Mouse (Mus musculus): ENCODE measurements at regions not wholly inside any gene's neighbourhood (a gene's known extent, or its start where the extent isn't known, plus 50 kb on each side); places are given as distances from the start of the nearest gene placed in this dataset.

- no peak for DNase-seq (ENCODE audit: low read depth)
Observed at GRCm38 (mm10) chr2:159361371-159361770, 566.8 kb downstream of the Dhx35 start.

GRCm38 (mm10) chr2:159392865-159393264 is 598.3 kb downstream of the Dhx35 start:
- DNase-seq (ENCODE audit: low read depth), result no peak

- no peak for DNase-seq (ENCODE audit: low read depth)
Observed at GRCm38 (mm10) chr2:159401421-159402100, 607.0 kb downstream of the Dhx35 start.

GRCm38 (mm10) chr2:159404940-159405339 is 610.3 kb downstream of the Dhx35 start:
- no peak for DNase-seq (ENCODE audit: low read depth)

- DNase-seq (ENCODE audit: low read depth), result no peak
Observed at GRCm38 (mm10) chr2:159414599-159414998, 620.0 kb downstream of the Dhx35 start.

GRCm38 (mm10) chr2:159418371-159418940 is 623.8 kb downstream of the Dhx35 start:
- no peak for DNase-seq (ENCODE audit: low read depth)

GRCm38 (mm10) chr2:159422281-159422937 is 627.8 kb downstream of the Dhx35 start:
- no peak for DNase-seq (ENCODE audit: low read depth)

GRCm38 (mm10) chr2:159428201-159428600 is 633.6 kb downstream of the Dhx35 start:
- no peak for DNase-seq (ENCODE audit: low read depth)

GRCm38 (mm10) chr2:159430577-159431329 is 636.1 kb downstream of the Dhx35 start:
- no peak for DNase-seq (ENCODE audit: low read depth)

- DNase-seq (ENCODE audit: low read depth), result no peak
Observed at GRCm38 (mm10) chr2:159438961-159439360, 644.4 kb downstream of the Dhx35 start.

GRCm38 (mm10) chr2:159443581-159443980 is 649.0 kb downstream of the Dhx35 start:
- no peak for DNase-seq (ENCODE audit: low read depth)

- DNase-seq (ENCODE audit: low read depth), result no peak
Observed at GRCm38 (mm10) chr2:159446434-159446833, 651.8 kb downstream of the Dhx35 start.

- no peak for DNase-seq (ENCODE audit: low read depth)
Observed at GRCm38 (mm10) chr2:159446886-159447285, 652.3 kb downstream of the Dhx35 start.

GRCm38 (mm10) chr2:159448976-159449375 is 654.4 kb downstream of the Dhx35 start:
- no peak for DNase-seq (ENCODE audit: low read depth)

GRCm38 (mm10) chr2:159451439-159451838 is 656.8 kb downstream of the Dhx35 start:
- DNase-seq (ENCODE audit: low read depth), result no peak

- no peak for DNase-seq (ENCODE audit: low read depth)
Observed at GRCm38 (mm10) chr2:159481399-159482080, 686.9 kb downstream of the Dhx35 start.

GRCm38 (mm10) chr2:159491090-159491489 is 696.5 kb downstream of the Dhx35 start:
- no peak for DNase-seq (ENCODE audit: low read depth)

GRCm38 (mm10) chr2:159498691-159499090 is 704.1 kb downstream of the Dhx35 start:
- no peak for DNase-seq (ENCODE audit: low read depth)

- DNase-seq (ENCODE audit: low read depth), result no peak
Observed at GRCm38 (mm10) chr2:159501039-159501438, 706.4 kb downstream of the Dhx35 start.

- no peak for DNase-seq (ENCODE audit: low read depth)
Observed at GRCm38 (mm10) chr2:159519066-159519465, 724.5 kb downstream of the Dhx35 start.

- DNase-seq (ENCODE audit: low read depth), result no peak
Observed at GRCm38 (mm10) chr2:159523739-159524138, 729.1 kb downstream of the Dhx35 start.

- no peak for DNase-seq (ENCODE audit: low read depth)
Observed at GRCm38 (mm10) chr2:159534951-159535350, 740.3 kb downstream of the Dhx35 start.

All from c-Kit-positive CD71-positive TER-119-negative erythroid progenitor cells, embryonic 14.5 days (primary cell).